Mouse (Mus musculus): ENCODE measurements around the gene Tefm. TPM values are rescaled to one million over a fixed set of nuclear protein-coding genes. Genes with fewer than 3 reads are reported as not detected.

The Tefm gene
- 34.4 and 36.6 TPM in 2 replicates for total RNA-seq (2012; rRNA removed)
- 70.2 and 76.1 TPM in 2 replicates for total RNA-seq (2014; rRNA removed)
- polyA plus RNA-seq (2012; ENCODE audit: insufficient read length, low read depth) = 42.1 and 43.9 TPM in 2 replicates

DNA sequence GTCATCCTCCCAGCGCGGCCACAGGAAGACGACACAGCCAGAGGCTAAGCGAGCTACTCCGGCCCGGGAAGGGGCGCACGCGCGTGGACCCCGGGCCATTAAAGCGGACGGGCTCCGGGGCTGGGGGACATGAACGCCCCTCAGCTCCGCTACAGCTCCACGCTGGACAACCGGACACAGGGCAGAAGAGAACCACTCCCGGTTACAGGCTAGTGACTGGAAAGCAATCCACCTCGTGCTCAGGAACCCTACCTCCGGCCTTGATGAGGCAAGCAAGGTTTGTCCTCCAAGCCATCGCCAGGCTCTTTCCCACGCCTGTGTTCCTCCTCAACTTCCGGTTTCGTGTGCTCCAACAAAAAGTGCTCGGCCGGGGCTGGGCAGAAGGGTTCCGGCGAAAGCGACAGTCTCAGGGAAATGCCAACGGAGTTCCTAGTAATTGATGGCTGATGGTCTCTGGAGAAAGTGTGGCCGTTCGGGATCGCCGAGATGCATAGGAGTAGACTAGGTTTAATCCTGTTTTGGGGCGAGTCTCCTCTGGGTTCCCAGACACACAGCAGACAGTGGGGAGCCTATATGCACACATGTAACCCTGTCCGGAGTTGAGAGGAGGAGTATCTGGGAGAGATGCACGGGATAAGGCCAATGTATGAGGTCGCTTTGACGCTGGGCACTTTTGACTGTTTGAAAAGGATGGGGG is at the start of gene Tefm:
Gene Tefm (minus strand): TSS at position 351 of the 697 bp plus-strand sequence.
- Histone ChIP-seq H3K4me2 (ENCODE audit: insufficient read depth, low read depth, poor library complexity, severe bottlenecking) (peak within 1 kb of the TSS; percentile 84), H3K27ac (ENCODE audit: insufficient read depth, low read depth) (peak within 1 kb of the TSS; percentile 19), H3K4me1 (ENCODE audit: control insufficient read depth in 1 of 2, insufficient read depth in 2 of 2) (peaks cover 9 to 58% of the 10 kb centered on the region in 2 experiments), H3K4me3 (replicated peaks in 1 of 3; ENCODE audit: low read depth in 2 of 3, low read length in 2 of 3, poor library complexity in 1 of 3) (peak within 1 kb of the TSS; percentile 68 to 96 (median 80)), H3K36me3 (replicated peaks in 1 of 2; ENCODE audit: control insufficient read depth in 1 of 2, insufficient read depth in 1 of 2, low read length in 1 of 2) (peaks cover 19 to 33% of the 10 kb centered on the region in 2 experiments), H3K9me3 (replicated peaks; ENCODE audit: low read length) (no peaks in the 10 kb centered on the region), H3K79me2 (replicated peaks; ENCODE audit: control insufficient read depth, extremely low read depth, insufficient read depth, poor library complexity, severe bottlenecking) (peaks cover 30% of the 10 kb centered on the region), H3K9ac (ENCODE audit: insufficient read depth, low read depth) (peak within 1 kb of the TSS; percentile 64), H3K27me3 (replicated peaks) (no peaks in the 10 kb centered on the region)
- TF ChIP-seq EP300 (IDR thresholded peaks at IDR 0.05; ENCODE audit: low read length) = no peak
- peak; percentile 91 for TF ChIP-seq POLR2AphosphoS2 (IDR thresholded peaks at IDR 0.05; ENCODE audit: low read depth, low read length)
- no peak for TF ChIP-seq PAX5 (IDR thresholded peaks at IDR 0.05; ENCODE audit: low read length)
- no peak; the same call in 1 of the 2 replicates for TF ChIP-seq RAD21 (IDR thresholded peaks at IDR 0.05; ENCODE audit: low read depth, low read length)
- no peak for TF ChIP-seq ZKSCAN1 (IDR thresholded peaks at IDR 0.05; ENCODE audit: borderline replicate concordance, low read depth, low read length)
- peak; percentile 22; the same call in 1 of the 2 replicates for TF ChIP-seq CHD2 (IDR thresholded peaks at IDR 0.05; ENCODE audit: low read length)
- peak; percentile 95; the same call in 1 of the 2 replicates for TF ChIP-seq UBTF (IDR thresholded peaks at IDR 0.05; ENCODE audit: low read depth, low read length)
- TF ChIP-seq ZMIZ1 (IDR thresholded peaks at IDR 0.05; ENCODE audit: low read depth, low read length) = peak; percentile 79; the same call in 1 of the 2 replicates
- TF ChIP-seq KAT2A (IDR thresholded peaks at IDR 0.05; ENCODE audit: insufficient replicate concordance, low read length) = peak; percentile 81; the same call in 1 of the 2 replicates
- no peak for TF ChIP-seq E2F4 (IDR thresholded peaks at IDR 0.05; ENCODE audit: insufficient replicate concordance, low read depth, low read length)
- no peak for TF ChIP-seq MAFK (IDR thresholded peaks at IDR 0.05; ENCODE audit: insufficient replicate concordance, low read length)
- peak; percentile 89 for TF ChIP-seq MAZ (IDR thresholded peaks at IDR 0.05; ENCODE audit: low read depth, low read length)
- TF ChIP-seq RCOR1 (conservative IDR thresholded peaks at IDR 0.05; ENCODE audit: low read depth, low read length) = 0 out of 2 replicates have a peak, but pooled peaks have one; percentile 41
- TF ChIP-seq SMC3 (IDR thresholded peaks at IDR 0.05; ENCODE audit: low read depth, low read length) = no peak
- TF ChIP-seq USF2 (conservative IDR thresholded peaks at IDR 0.05; ENCODE audit: low read depth, low read length) = no peak
- TF ChIP-seq SIN3A (IDR thresholded peaks at IDR 0.05; ENCODE audit: low read length) = peak; percentile 95
- TF ChIP-seq ETS1 (conservative IDR thresholded peaks at IDR 0.05; ENCODE audit: low read depth, low read length) = no peak
- TF ChIP-seq POLR2A (IDR thresholded peaks at IDR 0.05; ENCODE audit: low read depth, low read length) = peak; percentile 97
- TF ChIP-seq MXI1 (IDR thresholded peaks at IDR 0.05; ENCODE audit: low read depth, low read length) = peak; percentile 93
- TF ChIP-seq IRF4 (IDR thresholded peaks at IDR 0.05; ENCODE audit: low read depth, low read length) = peak; percentile 96
- no peak; the same call in 1 of the 2 replicates for TF ChIP-seq JUND (conservative IDR thresholded peaks at IDR 0.05; ENCODE audit: low read depth, low read length)
- TF ChIP-seq JUN (IDR thresholded peaks at IDR 0.05; ENCODE audit: insufficient read depth, low read depth, low read length) = no peak
- TF ChIP-seq CTCF (conservative IDR thresholded peaks at IDR 0.05 in 1 of 2, IDR thresholded peaks at IDR 0.05 in 1 of 2; ENCODE audit: low read depth in 2 of 2, low read length in 2 of 2) = no peak
- peak; percentile 95 for TF ChIP-seq TBP (conservative IDR thresholded peaks at IDR 0.05; ENCODE audit: low read depth, low read length)
- peak; percentile 91 for TF ChIP-seq MYC (IDR thresholded peaks at IDR 0.05; ENCODE audit: low read depth, low read length)
- no peak; the same call in none of the 2 replicates for TF ChIP-seq BHLHE40 (IDR thresholded peaks at IDR 0.05; ENCODE audit: low read depth, low read length)
- no peak for TF ChIP-seq ZC3H11A (IDR thresholded peaks at IDR 0.05; ENCODE audit: low read depth, low read length)
- TF ChIP-seq MAX (IDR thresholded peaks at IDR 0.05; ENCODE audit: low read length) = peak; percentile 85
- TF ChIP-seq NELFE (IDR thresholded peaks at IDR 0.05; ENCODE audit: low read depth, low read length) = peak; percentile 95
- TF ChIP-seq MEF2A (IDR thresholded peaks at IDR 0.05; ENCODE audit: borderline replicate concordance, low read depth, low read length) = peak; percentile 74; the same call in 1 of the 2 replicates
- TF ChIP-seq HCFC1 (IDR thresholded peaks at IDR 0.05; ENCODE audit: low read depth, low read length) = peak; percentile 94
- peak; percentile 90 for TF ChIP-seq ELF1 (IDR thresholded peaks at IDR 0.05; ENCODE audit: low read depth, low read length)
- TF ChIP-seq GABPA (IDR thresholded peaks at IDR 0.05; ENCODE audit: insufficient replicate concordance, low read depth, low read length) = peak; percentile 34; the same call in 1 of the 2 replicates
- TF ChIP-seq USF1 (IDR thresholded peaks at IDR 0.05; ENCODE audit: low read depth, low read length) = no peak
- TF ChIP-seq TCF12 (IDR thresholded peaks at IDR 0.05; ENCODE audit: low read depth, low read length) = peak; percentile 98
- no peak for TF ChIP-seq CHD1 (IDR thresholded peaks at IDR 0.05; ENCODE audit: low read depth, low read length)
- peak; percentile 76 for TF ChIP-seq NRF1 (IDR thresholded peaks at IDR 0.05; ENCODE audit: low read depth, low read length)
- peak; percentile 33; the same call in 1 of the 2 replicates for TF ChIP-seq ZNF384 (IDR thresholded peaks at IDR 0.05; ENCODE audit: low read depth, low read length)
- in situ Hi-C loops (cut with MboI; ENCODE audit: low pct_ligation_motif_present, low pct_unique_long_range_greater_than_20kb, low sequenced_read_pairs) = loop anchor here (5.0 kb wide), 1 partner anchor 100 kb away; no protein-coding TSS in a partner anchor
- DNase-seq (ENCODE audit: extremely low read depth) = peak; percentile 95
- dilution Hi-C loops (cut with MboI; ENCODE audit: extremely low pct_ligation_motif_present, extremely low pct_unique_long_range_greater_than_20kb, low sequenced_read_pairs) = no loop called here

Data from CH12.LX (cell line).